Mouse (Mus musculus): Measurements from ENCODE around the gene Msi2.

DNA sequence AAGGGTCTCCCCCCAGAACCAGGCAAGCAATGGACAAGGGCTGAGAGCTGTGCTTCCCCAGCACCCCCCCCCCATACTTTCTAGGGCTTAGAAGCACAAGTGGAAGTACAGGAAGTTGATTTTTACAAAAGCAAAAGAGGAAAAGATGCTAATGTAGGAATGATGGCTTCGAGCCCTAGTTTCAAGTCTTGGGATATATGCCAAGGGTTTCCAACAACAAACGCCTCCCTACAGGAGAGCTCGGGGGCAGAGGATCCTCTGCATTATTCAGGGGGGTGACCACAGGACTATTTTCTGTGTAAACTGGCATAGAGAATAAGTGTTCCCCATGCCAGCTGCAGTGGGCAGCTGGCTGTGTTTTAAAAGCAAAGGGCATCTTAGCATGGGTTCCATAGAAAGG is 175.5 kb downstream of the Msi2 start:
- TF ChIP-seq GATA1 (IDR thresholded peaks at IDR 0.05; ENCODE audit: borderline replicate concordance, low read length) (no peak), TAL1 (conservative IDR thresholded peaks at IDR 0.05; ENCODE audit: low read depth, low read length) (no peak), CTCF (IDR thresholded peaks at IDR 0.05; ENCODE audit: low read depth, low read length) (no peak), POLR2AphosphoS5 (IDR thresholded peaks at IDR 0.05; ENCODE audit: insufficient replicate concordance, low read depth, low read length) (no peak)
